Mouse (Mus musculus) mouse embryonic stem cell (cell line): ENCODE measurements around the gene Ankrd31.
"Not testable (repeated sequence)": the region's sequence is repeated elsewhere in the genome, so short reads cannot be mapped to it uniquely, and the experiment has no call there.

Experiments used
- in situ Hi-C, 2 experiments: fragments of 300-500 bp; cut with MboI; formaldehyde crosslinking; loops; 1 replicate in 1 of 2; 3 replicates in 1 of 2; pipeline ENCODE4 v1.14.3; 2019 to 2020; ENCODE audit warnings: low sequenced_read_pairs in 2 of 2, low pct_unique_long_range_greater_than_20kb in 1 of 2, mixed read lengths in 1 of 2; ENCODE audit not compliant: unreplicated experiment in 1 of 2

The Ankrd31 gene

GRCm38 (mm10) chr13:96849752-96850151 is 101.7 kb downstream of the Ankrd31 start:
- in situ Hi-C loops = loop anchor here (10.0 to 25.0 kb wide), 3 partner anchors 155 to 313 kb away; no protein-coding TSS in a partner anchor

- in situ Hi-C loops = loop anchor here (10.0 to 25.0 kb wide), 3 partner anchors 153 to 310 kb away; no protein-coding TSS in a partner anchor
Observed at GRCm38 (mm10) chr13:96852133-96852532, 104.1 kb downstream of the Ankrd31 start.

GRCm38 (mm10) chr13:96853256-96853655 is 105.2 kb downstream of the Ankrd31 start:
- in situ Hi-C loops = loop anchor here (10.0 to 25.0 kb wide), 3 partner anchors 152 to 309 kb away; no protein-coding TSS in a partner anchor

- in situ Hi-C loops = loop anchor here (10.0 to 25.0 kb wide), 3 partner anchors 150 to 307 kb away; no protein-coding TSS in a partner anchor
Observed at GRCm38 (mm10) chr13:96855191-96855590, 107.1 kb downstream of the Ankrd31 start.

- in situ Hi-C loops = loop anchor here (10.0 to 25.0 kb wide), 3 partner anchors 146 to 303 kb away; no protein-coding TSS in a partner anchor
Observed at GRCm38 (mm10) chr13:96859161-96859560, 111.1 kb downstream of the Ankrd31 start.

- in situ Hi-C loops = loop anchor here in 1 of 2 experiments (25.0 kb wide), 1 partner anchor 292 kb away; no protein-coding TSS in a partner anchor
Observed at GRCm38 (mm10) chr13:96870742-96871141, 122.7 kb downstream of the Ankrd31 start.

GRCm38 (mm10) chr13:96874071-96874470 is 126.0 kb downstream of the Ankrd31 start:
- in situ Hi-C loops = loop anchor here in 1 of 2 experiments (25.0 kb wide), 1 partner anchor 288 kb away; no protein-coding TSS in a partner anchor

GRCm38 (mm10) chr13:96878220-96879057 is 130.4 kb downstream of the Ankrd31 start:
- in situ Hi-C loops = no loop called here

- in situ Hi-C loops = no loop called here
Observed at GRCm38 (mm10) chr13:96884534-96884933, 136.5 kb downstream of the Ankrd31 start.

- in situ Hi-C loops = no loop called here
Observed at GRCm38 (mm10) chr13:96889985-96890384, 141.9 kb downstream of the Ankrd31 start.

- in situ Hi-C loops = no loop called here
Observed at GRCm38 (mm10) chr13:96895144-96895543, 147.1 kb downstream of the Ankrd31 start.

- in situ Hi-C loops = no loop called here
Observed at GRCm38 (mm10) chr13:96906717-96907116, 158.6 kb downstream of the Ankrd31 start.

- in situ Hi-C loops = no loop called here
Observed at GRCm38 (mm10) chr13:96911202-96911601, 163.1 kb downstream of the Ankrd31 start.

- in situ Hi-C loops = not testable (repeated sequence)
Observed at GRCm38 (mm10) chr13:96923134-96923533, 175.1 kb downstream of the Ankrd31 start.

- in situ Hi-C loops = no loop called here
Observed at GRCm38 (mm10) chr13:96923999-96924961, 176.2 kb downstream of the Ankrd31 start, which contains the start of gene Gcnt4. Gene Gcnt4, plus strand, starts transcription at chr13:96924689.

- in situ Hi-C loops = no loop called here
Observed at GRCm38 (mm10) chr13:96924985-96925745, 177.1 kb downstream of the Ankrd31 start.

GRCm38 (mm10) chr13:96925991-96926725 is 178.1 kb downstream of the Ankrd31 start:
- in situ Hi-C loops = no loop called here
